Mouse (Mus musculus) intestine, postnatal 0 days (tissue): Measurements from ENCODE around the gene 4931406P16Rik. TPM values are rescaled to one million over a fixed set of nuclear protein-coding genes. Genes with fewer than 3 reads are reported as not detected.

Experiments
- ATAC-seq: fragments of 200-750 bp; cut with Nextera tagmentation; 2 replicates; pipeline ENCODE4 v1.8.0; 2017; ENCODE audit warnings: mild to moderate bottlenecking, moderate TSS enrichment, moderate library complexity
- H3K27ac ChIP-seq: fragments of 300-500 bp; sonication (generic); 2 replicates; pipeline ENCODE4 v1.5.1; 2014; ENCODE audit warnings: mild to moderate bottlenecking, low read depth, low read length, moderate library complexity
- H3K27me3 ChIP-seq: fragments of 300-500 bp; sonication (generic); replicated peaks from 2 replicates; pipeline ENCODE4 v1.6.1; 2014; ENCODE audit warnings: low read length, mixed read lengths; ENCODE audit not compliant: control insufficient read depth, insufficient read depth
- H3K36me3 ChIP-seq: fragments of 300-500 bp; sonication (generic); 2 replicates; pipeline ENCODE4 v1.6.1; 2014; ENCODE audit warnings: mild to moderate bottlenecking, moderate library complexity; ENCODE audit not compliant: control insufficient read depth, insufficient read depth
- H3K4me1 ChIP-seq: fragments of 300-500 bp; sonication (generic); replicated peaks from 2 replicates; pipeline ENCODE4 v1.6.1; 2014; ENCODE audit warnings: antibody characterized with exemption, low read length, mixed read lengths; ENCODE audit not compliant: control insufficient read depth, insufficient read depth
- H3K4me2 ChIP-seq: fragments of 300-500 bp; sonication (generic); replicated peaks from 2 replicates; pipeline ENCODE4 v1.6.1; 2014; ENCODE audit warnings: low read depth, mild to moderate bottlenecking, moderate library complexity
- H3K4me3 ChIP-seq: fragments of 300-500 bp; sonication (generic); 2 replicates; pipeline ENCODE4 v1.5.1; 2014; ENCODE audit warnings: low read depth, low read length
- H3K9ac ChIP-seq: fragments of 300-500 bp; sonication (generic); 2 replicates; pipeline ENCODE4 v1.6.1; 2014; ENCODE audit warnings: mild to moderate bottlenecking, low read depth, low read length
- H3K9me3 ChIP-seq: fragments of 300-500 bp; sonication (generic); 2 replicates; pipeline ENCODE4 v1.6.1; 2016; ENCODE audit warnings: mixed run types; ENCODE audit not compliant: control insufficient read depth
- CTCF ChIP-seq: sonication (generic); IDR thresholded peaks from 2 replicates; pipeline ENCODE4 v1.5.1; 2016; ENCODE audit warnings: low read depth, mild to moderate bottlenecking, control low read depth, antibody characterized with exemption, moderate library complexity
- WGBS: fragments of 180-500 bp; shearing (Covaris S2); extraction: QIAGEN DNeasy Blood & Tissue Kit; methylation state at CpG from one replicate; pipeline ENCODE4 v1.1.7; 2014; 5-methylcytosine and 5-hydroxymethylcytosine counted together
- polyA plus RNA-seq: library from polyadenylated mRNA; unstranded; fragments of >200 nt; fragmentation: Nextera tagmentation; extraction: Ambion mirVana; gene quantifications from 2 replicates; pipeline ENCODE4 v1.2.1, GENCODE M21; 2015

Gene 4931406P16Rik
- polyA plus RNA-seq, 1 experiment from 2014 or later = 18.6 TPM

- no peak for ATAC-seq
- Histone ChIP-seq H3K4me3 (no peak overlapping the region), H3K4me1 (no peaks in the 10 kb centered on the region), H3K4me2 (no peak overlapping the region), H3K27me3 (no peaks in the 10 kb centered on the region), H3K27ac (no peak overlapping the region), H3K9ac (no peak overlapping the region), H3K9me3 (no peaks in the 10 kb centered on the region), H3K36me3 (peaks cover 70% of the 10 kb centered on the region)
- WGBS = 78% methylated on average over 2 of the region's 2 CpGs
- peak; percentile 73 for TF ChIP-seq CTCF
Observed at GRCm38 (mm10) chr7:34252030-34252429, 61.3 kb downstream of the 4931406P16Rik start.

- WGBS = 94% methylated on average over 7 of the region's 7 CpGs
- no peak within 1 kb of the TSS for H3K4me3 ChIP-seq
- ATAC-seq = no peak
- TF ChIP-seq CTCF = no peak
- H3K9ac ChIP-seq = no peak within 1 kb of the TSS
- no peaks in the 10 kb centered on the region for H3K9me3 ChIP-seq
- no peaks in the 10 kb centered on the region for H3K27me3 ChIP-seq
- H3K4me1 ChIP-seq = no peaks in the 10 kb centered on the region
- H3K36me3 ChIP-seq = peaks cover 69% of the 10 kb centered on the region
- no peak within 1 kb of the TSS for H3K27ac ChIP-seq
- H3K4me2 ChIP-seq = no peak within 1 kb of the TSS
Observed at GRCm38 (mm10) chr7:34250738-34251137, 62.6 kb downstream of the 4931406P16Rik start, which contains the start of gene Gm6096. Gene Gm6096 (plus strand): TSS chr7:34251038.

GRCm38 (mm10) chr7:34246870-34247499, 66.4 kb downstream of the 4931406P16Rik start:
- no peaks in the 10 kb centered on the region for H3K9me3 ChIP-seq

GRCm38 (mm10) chr7:34242176-34242575, 71.2 kb downstream of the 4931406P16Rik start:
- no peak for TF ChIP-seq CTCF
- peaks cover 76% of the 10 kb centered on the region for H3K36me3 ChIP-seq
- WGBS = 95% methylated on average over 11 of the region's 11 CpGs

More at GRCm38 (mm10) chr7:34246870-34247499, 66.4 kb downstream of the 4931406P16Rik start:
- no peak overlapping the region for H3K27ac ChIP-seq
- H3K4me2 ChIP-seq = no peak overlapping the region
- ATAC-seq = no peak
- no peak overlapping the region for H3K9ac ChIP-seq
- H3K4me3 ChIP-seq = no peak overlapping the region
- no peaks in the 10 kb centered on the region for H3K27me3 ChIP-seq
- H3K36me3 ChIP-seq = peaks cover 73% of the 10 kb centered on the region
- 84% methylated on average over 3 of the region's 3 CpGs for WGBS
- no peak for TF ChIP-seq CTCF
- no peaks in the 10 kb centered on the region for H3K4me1 ChIP-seq

GRCm38 (mm10) chr7:34238086-34238485, 75.3 kb downstream of the 4931406P16Rik start:
- no peak for TF ChIP-seq CTCF
- peaks cover 50% of the 10 kb centered on the region for H3K36me3 ChIP-seq
- WGBS = 90% methylated on average over 5 of the region's 5 CpGs
- no peak overlapping the region for H3K9ac ChIP-seq
- H3K27ac ChIP-seq = no peak overlapping the region
- H3K27me3 ChIP-seq = no peaks in the 10 kb centered on the region
- ATAC-seq = no peak
- H3K4me1 ChIP-seq = no peaks in the 10 kb centered on the region
- no peaks in the 10 kb centered on the region for H3K9me3 ChIP-seq
- H3K4me2 ChIP-seq = no peak overlapping the region
- no peak overlapping the region for H3K4me3 ChIP-seq

More at GRCm38 (mm10) chr7:34242176-34242575, 71.2 kb downstream of the 4931406P16Rik start:
- H3K4me1 ChIP-seq = no peaks in the 10 kb centered on the region
- H3K27ac ChIP-seq = no peak overlapping the region
- H3K4me3 ChIP-seq = no peak overlapping the region
- no peak overlapping the region for H3K9ac ChIP-seq
- no peak overlapping the region for H3K4me2 ChIP-seq
- no peaks in the 10 kb centered on the region for H3K9me3 ChIP-seq
- no peaks in the 10 kb centered on the region for H3K27me3 ChIP-seq
- no peak for ATAC-seq

GRCm38 (mm10) chr7:34235602-34236001, 77.7 kb downstream of the 4931406P16Rik start:
- TF ChIP-seq CTCF = no peak
- no peak for ATAC-seq
- Histone ChIP-seq H3K27me3 (no peaks in the 10 kb centered on the region), H3K9me3 (no peaks in the 10 kb centered on the region), H3K4me3 (no peak overlapping the region), H3K36me3 (peaks cover 30% of the 10 kb centered on the region), H3K9ac (no peak overlapping the region), H3K4me1 (no peaks in the 10 kb centered on the region), H3K27ac (no peak overlapping the region), H3K4me2 (no peak overlapping the region)
- 86% methylated on average over 5 of the region's 5 CpGs for WGBS
